Mouse (Mus musculus) adrenal gland, postnatal 25 days (tissue): ENCODE measurements around the gene Dennd2a. TPM values are rescaled to one million over a fixed set of nuclear protein-coding genes. Genes with fewer than 3 reads are reported as not detected.

Experiments
- DNase-seq: peaks from one replicate; pipeline ENCODE4 v3.0.0; 2021; ENCODE audit warnings: mixed read lengths
- total RNA-seq: library from RNA; stranded (reverse); gene quantifications from 2 replicates; pipeline ENCODE4 v1.2.3, GENCODE M21; 2021

Gene Dennd2a
- total RNA-seq, 1 experiment from 2014 or later, result 11.9 TPM

DNA sequence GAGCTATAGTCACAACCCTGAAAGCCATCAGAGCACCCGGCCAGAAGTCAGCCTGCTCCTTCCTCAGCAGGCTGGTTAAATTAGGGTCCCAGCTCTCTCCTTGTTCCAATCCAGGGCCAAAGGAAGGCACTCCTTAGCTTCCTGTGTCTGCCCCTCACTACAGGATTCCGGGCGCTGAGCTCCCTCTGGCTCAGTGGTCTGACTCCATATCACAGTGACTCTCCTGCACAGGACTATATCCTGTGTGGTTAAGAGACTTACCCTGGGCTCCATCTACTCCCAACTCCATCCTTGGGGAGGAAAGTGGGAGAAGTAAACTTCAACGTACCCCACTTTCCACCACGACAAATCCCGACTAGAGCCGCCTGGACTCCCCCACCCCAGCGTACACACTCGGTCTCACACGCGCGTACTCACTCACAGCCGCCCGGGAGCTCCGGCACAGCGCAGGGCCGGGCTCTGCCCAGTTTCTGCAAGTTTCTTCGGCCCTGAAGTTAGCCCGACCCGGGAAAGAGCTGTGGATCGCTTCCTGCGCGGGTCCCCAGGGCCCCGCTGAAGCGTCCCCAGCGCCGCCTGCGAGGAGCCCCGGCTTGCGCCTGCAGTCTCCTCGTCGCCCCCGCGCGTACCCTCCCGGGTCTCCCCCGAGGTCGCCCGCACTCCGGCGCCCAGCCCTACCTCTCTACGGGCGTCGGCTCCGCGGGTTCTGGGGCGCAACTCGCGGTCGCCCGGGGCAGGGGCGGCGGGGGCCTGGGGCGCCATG, 587 bp downstream of the Dennd2a start:
- peak; percentile 53 for DNase-seq

DNA sequence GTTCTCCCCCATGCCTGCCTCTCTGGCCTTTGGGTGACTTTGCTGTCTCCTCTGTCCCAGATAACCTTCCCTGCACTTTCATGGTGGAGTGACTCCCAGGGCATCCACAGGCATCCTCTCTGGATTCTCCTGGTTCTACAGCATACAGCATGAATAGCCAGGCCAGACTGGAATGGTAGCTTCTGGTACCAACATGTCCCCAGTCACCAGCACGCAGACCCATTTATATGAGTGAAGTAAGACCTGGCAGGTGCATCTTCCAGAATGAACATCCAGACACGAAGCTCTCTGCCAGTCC, 2.1 kb downstream of the Dennd2a start:
- DNase-seq, result no peak

DNA sequence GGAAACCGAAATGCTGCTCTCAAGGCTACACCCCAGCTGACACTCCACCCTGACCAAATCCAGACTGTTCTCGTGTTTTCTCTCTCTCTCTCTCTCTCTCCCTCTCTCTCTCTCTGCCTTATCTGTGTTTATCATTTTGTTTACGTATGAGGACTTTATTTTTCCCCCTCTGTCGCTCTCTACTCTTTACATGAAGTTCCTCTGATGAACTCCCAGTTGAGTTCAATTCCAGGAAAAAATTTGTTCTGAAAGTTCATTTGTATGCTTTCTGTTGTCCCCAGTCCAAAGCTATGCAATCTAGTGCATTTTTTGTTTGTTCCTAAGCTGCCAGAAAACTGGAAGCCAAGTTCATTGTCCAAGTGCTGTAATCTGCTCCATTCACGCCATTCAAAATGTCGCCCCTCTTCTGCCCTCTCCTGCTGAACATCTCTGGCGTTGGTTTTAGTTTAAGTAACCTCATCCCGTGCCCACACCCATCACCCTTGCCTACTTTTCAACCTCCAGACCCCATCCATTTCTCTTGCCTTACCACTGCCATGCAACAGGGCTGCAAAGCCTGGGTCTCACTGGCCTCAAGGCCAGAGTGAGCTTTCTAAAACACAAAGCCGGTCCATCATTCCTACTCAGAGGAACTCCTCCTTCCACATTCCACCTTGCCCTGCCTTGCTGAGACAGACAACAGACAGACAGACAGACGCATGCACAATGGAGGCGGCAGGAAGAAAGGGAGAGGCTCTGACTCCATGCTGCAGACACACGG, 2.6 kb downstream of the Dennd2a start:
- no peak for DNase-seq

DNA sequence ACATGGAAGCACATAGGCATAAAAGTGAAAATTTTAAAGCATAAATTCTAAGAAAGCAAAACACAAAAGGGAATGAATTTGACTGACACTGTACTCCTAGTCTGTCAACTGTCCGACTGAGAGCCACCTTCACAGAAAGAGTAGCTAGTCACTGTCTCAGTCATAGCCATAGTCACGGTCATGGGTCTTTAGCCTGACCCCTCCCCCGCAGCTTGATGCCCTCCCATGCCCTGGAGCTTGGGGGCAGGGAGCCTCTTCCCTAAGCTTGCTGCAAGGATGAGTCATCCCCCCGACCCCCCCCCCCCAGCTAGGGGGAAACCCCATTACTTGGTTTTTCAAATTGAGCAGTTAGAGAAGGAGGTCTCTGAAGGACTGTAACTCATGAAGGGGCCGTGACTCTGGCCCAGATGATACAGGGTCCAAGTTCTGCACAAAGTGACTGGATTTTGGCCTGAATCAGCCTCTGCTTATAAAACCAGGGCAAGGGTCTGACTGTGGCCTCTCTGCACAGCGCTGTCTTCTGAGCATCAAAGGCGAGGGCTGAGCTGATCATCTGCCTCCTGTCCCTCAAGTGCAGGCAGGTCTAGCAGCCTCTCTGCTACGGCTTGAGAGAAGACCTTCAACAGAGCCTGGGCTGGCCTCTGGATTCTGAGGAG, 5.6 kb downstream of the Dennd2a start:
- peak; percentile 46 for DNase-seq

DNA sequence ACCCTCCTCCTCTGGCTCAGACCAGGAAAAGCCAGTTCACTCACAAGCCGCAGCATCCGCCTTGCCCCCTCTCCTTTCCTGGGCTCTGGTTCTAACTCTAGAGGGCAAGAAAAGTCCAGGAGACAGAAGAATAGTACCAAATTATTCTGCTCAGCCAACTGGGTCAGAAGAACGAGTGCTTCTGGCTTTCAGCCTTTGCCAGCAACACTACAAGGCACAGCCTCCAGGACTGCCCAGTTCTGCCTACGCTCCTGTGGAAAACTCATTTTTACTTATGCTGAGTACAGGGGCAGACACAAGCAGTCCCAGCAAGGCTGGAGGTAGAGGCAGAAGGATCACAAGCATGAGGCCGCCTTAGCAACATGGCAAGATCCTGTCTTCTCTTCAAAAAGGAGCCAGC, 9.6 kb downstream of the Dennd2a start:
- DNase-seq, result no peak

DNA sequence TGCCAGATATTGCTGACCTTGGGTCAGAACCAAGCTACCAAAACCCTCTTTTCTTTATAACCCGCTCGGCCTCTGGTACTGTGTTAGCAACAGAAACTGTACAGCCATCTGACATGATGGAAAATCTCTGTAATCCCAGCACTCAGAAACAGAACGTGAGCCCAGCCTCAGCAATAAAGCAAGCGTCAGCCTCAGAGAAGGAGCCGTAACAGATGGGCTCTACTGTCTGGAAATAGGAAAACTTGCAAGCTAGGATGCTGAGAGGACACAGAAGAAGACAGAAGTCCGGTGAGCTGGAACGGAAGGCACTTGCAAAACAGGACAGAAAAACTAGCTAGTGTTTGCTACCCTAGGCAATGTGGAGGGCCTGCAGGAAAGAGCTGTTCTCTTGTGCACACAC, 12.2 kb downstream of the Dennd2a start:
- DNase-seq, result no peak

DNA sequence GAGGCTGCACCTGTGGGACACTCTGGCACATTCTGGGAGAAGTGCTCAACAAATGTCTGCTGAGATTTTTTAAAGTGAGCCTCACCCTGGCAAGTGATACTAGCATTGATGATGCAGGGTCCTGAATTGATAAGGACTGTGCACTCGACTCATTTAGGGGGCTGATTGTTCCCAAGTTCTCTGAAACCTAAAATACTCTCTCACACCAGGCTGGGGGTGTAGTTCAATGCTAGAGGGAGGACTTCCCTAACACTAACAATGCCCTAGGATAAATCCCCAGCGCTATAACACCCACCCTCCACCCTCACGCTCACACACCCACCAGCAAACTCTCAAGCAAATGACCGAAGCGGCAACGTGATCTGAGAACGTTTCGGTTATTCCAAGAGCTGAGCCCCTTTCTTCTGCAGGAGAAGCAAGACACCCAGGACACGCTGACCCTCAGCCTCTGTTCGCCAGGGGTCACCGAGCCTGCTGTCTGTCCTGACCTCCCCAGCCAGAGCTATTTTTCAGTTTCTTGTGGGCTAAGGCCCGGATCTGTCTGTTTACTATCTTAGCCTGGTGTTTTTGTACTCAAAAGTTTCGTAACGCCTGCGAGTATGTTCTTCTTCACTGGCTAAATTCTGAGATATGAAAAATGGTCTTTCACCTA, 13.8 kb downstream of the Dennd2a start:
- no peak for DNase-seq

DNA sequence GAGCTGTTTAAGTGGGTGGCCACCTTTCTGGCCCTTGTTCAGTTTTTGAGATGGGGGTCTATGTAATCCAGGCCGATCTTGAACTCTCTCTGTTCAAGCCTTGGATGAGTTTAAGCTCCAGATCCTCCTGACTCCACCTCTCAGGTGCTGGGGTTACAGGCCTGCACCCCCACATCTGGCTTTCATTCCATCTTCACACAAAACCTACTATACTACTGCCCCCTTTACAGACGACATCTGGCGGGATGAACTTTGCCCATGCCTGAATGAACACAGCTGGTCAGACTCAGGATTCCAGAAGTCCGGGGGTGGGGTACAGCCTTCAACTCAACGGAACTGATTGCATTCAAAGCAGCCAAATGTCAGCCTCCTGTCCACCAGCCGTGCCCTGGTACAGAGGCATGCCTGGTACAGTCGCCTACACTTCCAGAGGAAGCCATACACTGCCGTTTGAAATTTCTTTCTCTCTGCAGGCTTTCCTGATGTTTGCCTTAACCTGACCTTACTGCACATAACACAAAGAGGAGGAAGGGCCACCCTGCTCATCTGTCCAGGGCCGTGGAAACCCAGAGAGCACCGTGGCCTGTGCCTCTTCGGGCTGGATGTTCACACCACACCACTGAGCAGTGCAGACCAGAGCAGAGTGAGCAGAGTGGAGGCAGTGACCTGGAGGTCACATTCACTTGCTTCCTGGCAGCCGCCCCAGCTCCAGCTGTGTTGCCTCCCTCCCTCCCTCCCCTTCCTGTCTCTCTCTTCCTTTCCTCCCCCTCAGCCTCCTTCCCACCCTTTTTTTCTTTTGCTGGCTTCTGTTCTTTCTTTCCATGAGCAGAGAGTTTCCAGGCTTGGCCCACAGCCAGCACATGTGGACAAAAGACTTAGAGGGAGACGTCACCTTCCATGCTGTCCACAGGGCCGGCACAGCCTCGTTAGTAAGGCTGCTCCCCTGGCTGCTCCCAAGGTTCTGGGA, 14.8 kb downstream of the Dennd2a start:
- DNase-seq, result peak; percentile 63

DNA sequence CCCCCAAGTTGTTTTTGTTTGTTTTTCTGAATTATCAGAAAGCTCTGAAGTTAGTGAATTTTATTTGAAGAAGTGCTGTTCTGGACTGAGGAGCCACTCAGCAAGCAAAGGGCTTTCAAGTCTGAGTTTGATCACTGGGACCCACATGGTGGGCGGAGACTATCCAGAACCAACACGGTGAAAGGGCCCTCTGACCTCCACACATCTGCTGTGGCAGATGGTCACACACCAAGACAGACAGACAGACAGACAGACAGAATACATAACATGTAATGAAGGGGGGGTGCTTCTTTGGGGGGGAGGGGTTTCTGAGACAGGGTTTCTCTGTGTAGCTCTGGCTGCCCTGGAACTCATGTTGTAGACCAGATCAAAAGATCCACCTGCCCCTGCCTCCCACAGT, 17.1 kb downstream of the Dennd2a start:
- DNase-seq, result no peak

DNA sequence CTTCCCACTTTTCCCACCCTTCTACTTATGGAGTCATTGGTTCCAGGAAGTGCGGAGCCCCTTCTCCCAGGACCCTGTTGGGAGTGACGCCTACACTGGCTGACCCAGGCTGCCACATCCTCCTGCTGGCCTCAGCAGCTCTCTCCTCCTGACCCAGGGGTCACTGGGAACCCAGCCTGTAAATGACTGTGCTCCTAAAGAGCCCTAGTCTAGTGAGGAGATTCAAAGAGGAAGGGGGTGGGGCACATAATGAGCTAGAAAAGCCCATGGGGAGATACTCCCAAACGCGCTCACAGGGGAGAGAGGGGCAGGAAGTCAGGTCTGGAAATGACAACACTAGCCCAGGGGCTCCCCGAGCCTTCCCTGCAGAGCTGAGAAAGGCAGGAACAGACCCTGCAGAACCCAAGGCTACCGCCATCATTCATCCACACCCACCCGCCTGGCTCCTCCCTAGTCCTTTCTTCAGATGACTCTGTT, 17.9 kb downstream of the Dennd2a start:
- peak; percentile 27 for DNase-seq

DNA sequence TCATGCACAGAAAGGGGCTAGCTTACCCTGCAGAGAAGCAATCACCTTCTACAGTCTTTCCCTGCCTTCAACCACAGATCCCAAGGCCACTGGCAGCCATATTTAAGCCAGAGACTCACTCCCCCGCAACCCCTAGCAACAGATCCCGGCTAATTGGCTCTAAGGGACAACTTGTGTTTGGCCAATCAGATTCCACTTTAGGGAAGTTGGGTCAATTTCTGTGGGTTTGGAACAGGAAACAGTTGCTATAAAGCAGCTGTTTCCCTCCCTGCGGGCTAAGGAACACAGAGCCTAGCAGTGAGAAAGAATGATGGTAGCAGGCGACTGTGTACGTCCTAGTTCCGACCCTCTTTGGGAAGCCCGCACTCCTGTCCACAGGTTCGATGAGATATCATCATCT, 19.4 kb downstream of the Dennd2a start:
- no peak for DNase-seq

DNA sequence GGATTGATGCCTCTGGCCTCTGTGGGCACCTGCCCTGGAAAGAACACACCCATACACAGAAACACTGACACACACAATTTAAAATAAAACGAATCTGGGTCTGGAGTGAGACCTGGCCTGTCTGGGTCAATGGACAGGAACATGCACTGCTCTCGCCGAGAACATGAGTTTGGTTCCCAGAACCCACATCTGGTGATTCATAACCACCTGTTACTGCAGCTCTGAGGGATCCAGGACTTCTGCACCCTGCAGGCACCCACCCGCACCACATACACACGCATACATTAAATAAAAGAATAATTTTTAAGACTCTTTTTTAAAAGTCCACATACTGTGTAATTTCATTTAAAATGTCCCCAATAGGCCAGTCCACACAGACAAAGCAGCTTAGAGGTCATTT, 20.4 kb downstream of the Dennd2a start:
- DNase-seq, result no peak

DNA sequence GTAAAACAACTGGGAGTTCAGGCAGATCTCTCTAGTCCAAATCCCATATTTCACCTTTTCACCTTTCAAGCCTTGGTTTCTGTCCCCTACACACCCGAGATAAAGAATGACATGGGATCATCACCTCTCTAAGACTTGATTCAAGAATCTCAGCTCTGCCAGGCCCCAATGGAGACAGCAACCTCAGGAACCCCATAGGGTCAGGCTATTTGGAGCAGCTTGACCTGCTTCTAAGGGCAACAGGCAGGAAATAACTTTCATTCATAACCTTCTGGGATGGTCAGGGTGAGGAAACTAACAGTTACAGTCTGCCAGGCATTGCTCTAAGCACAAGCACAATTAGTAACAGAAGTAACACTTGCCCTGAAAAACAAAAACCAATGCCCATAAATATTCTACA, 21.0 kb downstream of the Dennd2a start:
- DNase-seq, result no peak

DNA sequence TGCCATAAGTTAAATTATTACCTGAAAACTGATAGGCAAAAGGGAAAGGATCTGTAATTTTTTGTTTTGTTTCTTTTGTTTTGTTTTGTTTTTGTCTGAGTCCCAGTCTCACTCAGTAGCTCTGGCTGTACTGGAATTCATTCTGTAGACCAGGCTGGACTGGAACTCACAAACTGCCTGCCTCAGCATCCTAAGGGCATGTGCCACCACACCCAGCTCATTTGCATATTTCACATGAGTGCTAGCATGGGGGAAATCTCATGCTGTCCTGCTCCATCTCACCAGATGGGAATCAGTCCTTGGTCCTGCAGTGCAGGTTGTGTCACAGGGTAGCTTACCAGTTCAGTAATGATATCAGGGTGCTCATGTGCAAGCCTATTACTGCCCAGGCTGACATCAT, 22.7 kb downstream of the Dennd2a start:
- no peak for DNase-seq

DNA sequence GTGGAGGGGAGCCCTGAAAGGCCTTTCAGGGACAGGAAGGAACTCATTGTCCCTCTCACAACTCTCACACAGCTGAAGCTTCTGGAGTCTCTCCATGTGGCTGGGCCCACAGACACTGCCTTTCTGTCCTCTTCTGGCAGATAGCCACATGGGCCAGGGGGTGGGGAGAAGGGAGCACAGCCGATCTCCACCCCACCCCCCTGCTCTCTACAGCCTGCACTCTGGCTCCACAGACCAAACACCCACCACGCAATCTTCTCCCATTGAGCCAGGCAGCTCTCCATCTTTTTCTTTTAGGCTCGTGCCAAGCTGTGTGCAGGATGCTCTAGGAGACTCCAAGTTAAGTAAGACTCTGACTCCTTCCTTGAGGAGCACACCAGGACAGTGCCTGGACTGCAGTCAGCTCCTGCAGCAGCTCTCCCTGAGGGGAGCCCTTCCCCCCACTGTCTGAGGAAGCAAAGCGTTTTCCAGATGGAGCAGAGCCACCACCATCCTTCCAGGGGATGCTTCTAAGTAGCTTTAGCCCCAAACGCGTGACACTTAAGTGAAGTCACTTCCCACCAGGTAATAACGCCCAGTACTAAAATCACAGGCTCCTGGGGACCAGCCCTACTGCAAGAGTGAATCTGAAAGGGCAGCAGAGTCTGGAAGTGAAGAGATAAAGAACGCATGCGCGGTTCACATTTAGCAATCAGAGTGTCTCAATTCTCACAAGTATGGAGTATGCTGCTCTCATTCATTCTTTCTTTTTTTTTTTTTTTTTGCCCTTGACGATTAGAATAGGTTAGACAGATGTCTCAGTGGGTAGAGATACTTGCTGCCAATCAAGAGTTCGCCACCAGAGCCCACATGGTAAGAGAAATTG, 28.8 kb downstream of the Dennd2a start:
- DNase-seq, result peak; percentile 23

DNA sequence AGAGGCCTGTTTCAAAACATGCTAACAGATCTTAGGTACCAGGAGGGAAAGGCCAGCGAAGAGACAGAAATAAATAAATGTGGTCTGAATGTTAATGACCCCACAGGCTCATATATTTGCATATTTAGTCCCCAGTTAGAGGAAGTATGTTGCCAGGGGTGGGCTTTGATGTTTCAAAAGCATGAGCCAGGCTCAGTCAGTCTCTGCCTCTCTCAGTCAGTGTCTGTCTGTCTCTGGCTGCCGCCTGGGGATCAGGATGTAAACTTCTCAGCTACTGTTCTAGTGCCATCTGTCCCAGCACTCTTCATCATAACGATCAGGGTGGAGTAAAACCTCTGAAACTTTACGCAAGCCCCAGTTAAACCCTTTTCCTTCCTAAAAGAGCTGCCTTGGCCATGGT, 29.9 kb downstream of the Dennd2a start:
- DNase-seq, result no peak

DNA sequence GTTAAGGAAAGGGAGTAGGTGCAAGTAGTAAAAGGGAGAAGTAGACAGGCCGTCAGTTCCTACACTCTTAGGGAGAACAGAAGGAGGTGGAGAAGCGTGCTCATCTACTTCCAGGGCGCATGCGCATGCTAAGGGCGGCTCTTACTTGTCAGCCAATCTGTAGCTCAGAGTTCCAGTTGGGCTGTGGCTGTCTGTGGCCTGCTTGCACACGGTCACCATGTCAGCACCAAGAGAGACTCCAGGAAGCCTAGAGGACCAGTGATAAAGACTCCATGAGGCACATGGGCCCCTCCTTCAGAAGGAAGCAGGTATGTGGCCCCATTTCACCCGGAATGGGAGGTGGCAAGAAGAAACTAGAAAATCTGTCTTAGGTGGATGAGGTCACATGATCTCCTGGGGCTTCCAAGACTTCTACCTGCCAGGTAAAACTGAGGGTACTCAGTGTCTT, 30.3 kb downstream of the Dennd2a start:
- no peak for DNase-seq

DNA sequence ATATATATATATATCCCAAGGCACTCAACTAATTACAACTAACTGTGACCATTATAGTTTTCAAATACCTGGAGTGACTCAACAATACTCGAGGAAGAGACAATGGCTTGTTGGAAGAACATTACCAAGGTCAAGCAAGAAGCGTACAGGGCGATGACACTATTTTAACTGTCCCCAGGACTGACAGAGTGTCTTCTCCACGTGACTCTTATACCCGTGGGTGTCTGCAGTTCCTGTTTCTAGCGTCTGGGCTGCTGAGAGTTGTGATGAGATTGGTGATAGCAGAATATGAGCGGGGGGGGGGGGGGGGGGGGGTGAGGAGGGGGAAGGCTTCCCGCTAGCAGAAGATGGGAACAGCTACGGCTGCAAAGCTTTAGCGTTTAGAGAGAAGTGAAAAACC, 30.9 kb downstream of the Dennd2a start:
- DNase-seq, result no peak

DNA sequence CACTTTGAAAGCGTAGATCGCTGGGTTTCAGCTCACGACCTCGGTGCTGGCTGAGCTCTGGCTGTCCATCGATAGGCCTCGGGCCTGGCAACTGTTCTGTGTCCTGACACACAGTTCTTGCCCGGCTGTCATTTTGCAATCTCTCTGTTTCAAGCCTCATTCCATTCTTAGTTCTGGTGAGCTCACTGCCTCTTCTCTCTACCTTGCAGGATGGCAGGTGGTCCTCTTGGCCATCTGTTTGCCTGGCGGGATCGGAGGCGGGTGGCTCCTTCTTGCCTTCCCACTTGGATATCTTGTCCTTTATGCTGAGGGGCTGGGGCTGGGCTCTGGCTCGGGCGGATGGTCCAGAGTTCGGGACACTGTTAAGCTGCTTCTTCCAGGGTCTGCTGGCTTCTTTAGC, 34.5 kb downstream of the Dennd2a start:
- no peak for DNase-seq

DNA sequence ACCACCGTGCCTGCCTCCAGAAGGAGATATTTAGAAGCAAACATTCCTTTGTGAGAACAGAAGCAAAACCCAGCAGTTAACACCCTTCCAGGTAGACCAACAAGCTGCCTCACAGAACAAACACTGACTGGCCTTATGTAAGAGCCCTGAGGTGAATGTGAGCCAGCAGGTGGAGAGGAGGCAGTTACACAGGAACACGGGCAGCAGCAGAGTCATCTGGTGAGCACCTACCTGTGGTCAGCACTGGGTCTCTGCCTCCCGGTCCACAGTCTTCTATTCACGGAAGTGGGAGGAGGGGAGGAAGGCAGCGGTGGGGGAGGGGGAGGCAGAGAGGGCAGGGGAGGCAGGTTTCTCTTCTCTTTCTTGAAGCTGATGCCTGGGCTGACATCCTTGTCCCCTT, 35.2 kb downstream of the Dennd2a start:
- DNase-seq, result no peak

DNA sequence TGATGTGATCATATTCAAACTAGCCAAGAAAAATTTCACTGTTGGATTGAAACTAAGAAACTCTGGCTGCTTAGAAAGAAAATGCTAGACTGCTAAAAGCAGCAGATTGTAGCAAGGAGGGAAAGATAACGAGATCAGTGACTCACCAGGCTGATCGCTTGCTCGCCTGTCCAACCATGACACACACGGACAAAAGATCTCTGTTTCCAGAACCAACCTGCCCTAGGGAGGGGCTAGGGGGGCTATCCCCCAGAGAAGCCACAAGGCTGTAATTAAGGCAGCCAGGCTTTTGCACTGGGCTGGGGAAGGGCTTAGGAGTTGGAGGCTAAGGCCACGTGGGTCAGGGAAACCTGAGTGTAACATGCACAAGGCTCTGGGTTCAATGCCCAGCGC, 41.9 kb downstream of the Dennd2a start:
- peak; percentile 13 for DNase-seq
